Mouse (Mus musculus) olfactory bulb, adult 2 months (tissue): ENCODE measurements around the gene St5. TPM values are rescaled to one million over a fixed set of nuclear protein-coding genes. Genes with fewer than 3 reads are reported as not detected.

Experiments used
- H3K27ac ChIP-seq: fragments of 200-500 bp; 2 replicates; pipeline ENCODE4 v1.5.1; 2012; ENCODE audit warnings: low read depth, low read length; ENCODE audit not compliant: insufficient read depth
- H3K4me1 ChIP-seq: fragments of 200-500 bp; 2 replicates; pipeline ENCODE4 v1.6.1; 2012; ENCODE audit warnings: low read length; ENCODE audit not compliant: control insufficient read depth, insufficient read depth
- H3K4me3 ChIP-seq: fragments of 200-500 bp; 2 replicates; pipeline ENCODE4 v1.5.1; 2012; ENCODE audit warnings: mild to moderate bottlenecking, low read depth, low read length, moderate library complexity; ENCODE audit not compliant: insufficient read depth
- CTCF ChIP-seq: fragments of 200-500 bp; IDR thresholded peaks from 2 replicates; pipeline ENCODE4 v1.5.1; 2012; ENCODE audit warnings: low read depth, mild to moderate bottlenecking, low read length, moderate library complexity; ENCODE audit not compliant: insufficient read depth
- POLR2A ChIP-seq: fragments of 200-500 bp; IDR thresholded peaks from 2 replicates; pipeline ENCODE4 v1.6.1; 2012; ENCODE audit warnings: mild to moderate bottlenecking, low read depth, low read length, moderate library complexity; ENCODE audit not compliant: insufficient read depth
- WGBS: fragments of 180-500 bp; shearing (Covaris S2); methylation state at CpG from one replicate; pipeline ENCODE4 v1.1.7; 2018; 5-methylcytosine and 5-hydroxymethylcytosine counted together
- polyA plus RNA-seq: library from polyadenylated mRNA; stranded (reverse); fragments of >200 nt; gene quantifications from 2 replicates; pipeline ENCODE4 v1.2.4, GENCODE M21; 2012; ENCODE audit warnings: low replicate concordance; ENCODE audit not compliant: missing spikeins, insufficient read depth, insufficient read length

The St5 gene
- polyA plus RNA-seq, 1 experiment = not detected

- WGBS = 50% methylated on average over 8 of the region's 8 CpGs
- no peak for TF ChIP-seq POLR2A
- TF ChIP-seq CTCF = no peak
- Histone ChIP-seq H3K27ac (no peak overlapping the region), H3K4me3 (no peak overlapping the region), H3K4me1 (peaks cover 9% of the 10 kb centered on the region)
Observed at GRCm38 (mm10) chr7:109561466-109562153, 141.8 kb downstream of the St5 start.

DNA sequence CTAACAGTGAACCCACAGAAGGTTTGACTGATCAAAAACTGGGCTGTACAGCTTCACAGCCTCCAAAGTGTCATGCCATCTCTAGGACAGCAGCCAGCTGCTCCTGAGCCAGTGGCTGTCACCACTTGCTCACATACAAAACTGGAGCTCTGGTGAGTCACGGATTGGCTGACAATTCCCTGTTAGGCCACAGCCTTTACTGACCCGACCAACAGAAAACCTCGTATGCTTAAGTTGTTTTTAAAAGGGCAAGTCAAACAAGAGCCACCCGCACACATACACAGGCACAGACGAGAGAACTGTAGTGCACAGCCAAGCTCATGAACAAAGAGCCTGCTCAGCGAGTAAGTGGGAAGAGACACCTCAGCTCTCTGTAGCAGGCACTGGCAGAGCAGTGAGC is 143.9 kb downstream of the St5 start:
- peaks cover 13% of the 10 kb centered on the region for H3K4me1 ChIP-seq
- no peak overlapping the region for H3K27ac ChIP-seq
- TF ChIP-seq POLR2A (no peak), CTCF (no peak)
- no peak overlapping the region for H3K4me3 ChIP-seq
- WGBS = 21% methylated on average over 6 of the region's 6 CpGs

GRCm38 (mm10) chr7:109546726-109547125 is 156.7 kb downstream of the St5 start:
- Histone ChIP-seq H3K4me3 (no peak overlapping the region), H3K27ac (peak overlapping the region; percentile 29), H3K4me1 (peaks cover 14% of the 10 kb centered on the region)
- 59% methylated on average over 5 of the region's 5 CpGs for WGBS
- TF ChIP-seq CTCF (no peak), POLR2A (no peak)

GRCm38 (mm10) chr7:109546186-109546585 is 157.2 kb downstream of the St5 start:
- TF ChIP-seq CTCF = no peak
- no peak for TF ChIP-seq POLR2A
- peaks cover 14% of the 10 kb centered on the region for H3K4me1 ChIP-seq
- 85% methylated on average over 2 of the region's 2 CpGs for whole genome bisulfite sequencing

DNA sequence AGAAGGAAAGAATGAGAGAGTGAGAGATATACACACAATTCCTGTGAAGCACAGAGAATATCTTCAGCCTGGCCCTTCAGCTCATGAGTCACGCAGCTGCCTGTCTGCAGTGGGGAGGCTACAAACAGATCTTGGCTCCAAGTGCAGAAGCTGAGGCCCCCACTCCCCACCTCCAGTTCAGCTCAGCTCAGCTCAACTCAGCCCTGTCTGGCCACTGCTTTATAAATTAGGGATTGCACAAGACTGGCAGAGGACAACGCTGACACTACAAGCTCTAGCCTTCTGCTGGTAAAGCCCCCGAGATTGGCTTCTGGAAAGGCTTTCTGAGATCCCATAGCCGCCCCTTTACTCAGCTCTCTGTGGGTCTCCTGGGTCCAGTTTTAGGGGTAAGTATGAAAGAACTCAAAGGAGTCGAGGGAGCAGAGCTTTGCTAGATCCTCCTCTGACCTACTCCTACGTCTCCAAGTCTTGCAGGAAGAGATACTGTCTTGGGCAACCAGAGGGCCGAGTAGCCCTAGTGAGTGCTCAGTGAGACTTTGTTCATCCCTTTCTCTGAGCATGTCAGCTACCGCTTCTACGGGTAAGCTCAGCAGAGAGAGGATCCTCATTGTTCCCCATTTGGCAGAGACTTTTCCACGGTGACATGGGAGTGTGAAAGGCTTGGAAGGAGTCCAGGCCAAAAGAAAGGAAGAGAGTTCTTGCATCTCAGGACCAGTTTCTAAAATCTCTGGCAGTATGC is 158.0 kb downstream of the St5 start:
- H3K4me3 ChIP-seq = no peak overlapping the region
- no peak overlapping the region for H3K27ac ChIP-seq
- TF ChIP-seq CTCF = no peak
- no peak for TF ChIP-seq POLR2A
- WGBS = 59% methylated on average over 10 of the region's 10 CpGs
- H3K4me1 ChIP-seq = peaks cover 14% of the 10 kb centered on the region

More at GRCm38 (mm10) chr7:109546186-109546585, 157.2 kb downstream of the St5 start:
- peak overlapping the region; percentile 29; the same call in 1 of the 2 replicates for H3K27ac ChIP-seq
- H3K4me3 ChIP-seq = no peak overlapping the region

GRCm38 (mm10) chr7:109544792-109545191 is 158.6 kb downstream of the St5 start:
- H3K4me3 ChIP-seq = no peak overlapping the region
- no peak for TF ChIP-seq CTCF
- no peak for TF ChIP-seq POLR2A
- 67% methylated on average over 5 of the region's 5 CpGs for WGBS
- peaks cover 14% of the 10 kb centered on the region for H3K4me1 ChIP-seq
- no peak overlapping the region for H3K27ac ChIP-seq

DNA sequence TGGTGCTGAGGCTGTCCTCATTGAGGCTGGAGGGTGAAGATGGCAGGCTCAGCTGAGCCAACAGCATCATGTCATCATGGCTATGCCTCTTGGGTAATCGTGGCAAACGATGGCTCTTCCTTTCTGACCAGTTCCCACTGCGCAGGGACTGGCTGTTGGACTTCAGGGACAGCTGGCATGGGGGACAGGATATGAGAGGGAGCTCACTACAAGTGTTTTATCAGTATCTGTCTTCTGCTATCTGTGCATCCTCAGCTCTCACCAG is 161.1 kb downstream of the St5 start:
- Histone ChIP-seq H3K27ac (no peak overlapping the region), H3K4me3 (no peak overlapping the region), H3K4me1 (peaks cover 11% of the 10 kb centered on the region)
- TF ChIP-seq CTCF = no peak
- TF ChIP-seq POLR2A = no peak
- 88% methylated on average over 3 of the region's 3 CpGs for WGBS

GRCm38 (mm10) chr7:109541609-109542363 is 161.6 kb downstream of the St5 start:
- H3K27ac ChIP-seq = no peak overlapping the region
- H3K4me3 ChIP-seq = no peak overlapping the region
- WGBS = 87% methylated on average over 10 of the region's 10 CpGs
- no peak for TF ChIP-seq CTCF
- TF ChIP-seq POLR2A = no peak
- peaks cover 11% of the 10 kb centered on the region for H3K4me1 ChIP-seq

- no peak for TF ChIP-seq CTCF
- TF ChIP-seq POLR2A = no peak
- Histone ChIP-seq H3K27ac (no peak overlapping the region), H3K4me1 (peaks cover 14% of the 10 kb centered on the region), H3K4me3 (no peak overlapping the region)
Observed at GRCm38 (mm10) chr7:109540902-109541301, 162.5 kb downstream of the St5 start.
